Mouse (Mus musculus): Measurements from ENCODE around the gene Bpifb6. TPM values are rescaled to one million over a fixed set of nuclear protein-coding genes. Genes with fewer than 3 reads are reported as not detected.

The Bpifb6 gene
- polyA plus RNA-seq, 1 experiment from 2014 or later: not detected

Other genes with a start within 250 kb of the Bpifb6 start
- gene Dnmt3c, start 203.7 kb upstream of the Bpifb6 start, polyA plus RNA-seq (2016; fragmentation: Nextera tagmentation; extraction: Ambion mirVana): 0.07 TPM in 1 of 2 replicates, not detected in the other
- 312 and 323 TPM in 2 replicates for gene Mapre1, start 159.1 kb upstream of the Bpifb6 start, polyA plus RNA-seq (2016; fragmentation: Nextera tagmentation; extraction: Ambion mirVana)
- not detected in 2 replicates for gene Efcab8, start 120.5 kb upstream of the Bpifb6 start, polyA plus RNA-seq (2016; fragmentation: Nextera tagmentation; extraction: Ambion mirVana)
- not detected in 2 replicates for gene Sun5, start 29.3 kb upstream of the Bpifb6 start, polyA plus RNA-seq (2016; fragmentation: Nextera tagmentation; extraction: Ambion mirVana)
- gene Bpifb2, start 25.3 kb upstream of the Bpifb6 start, polyA plus RNA-seq (2016; fragmentation: Nextera tagmentation; extraction: Ambion mirVana): not detected in 2 replicates
- gene Bpifb3, start 17.8 kb downstream of the Bpifb6 start, polyA plus RNA-seq (2016; fragmentation: Nextera tagmentation; extraction: Ambion mirVana): not detected in 2 replicates
- gene Bpifb4, start 37.8 kb downstream of the Bpifb6 start, polyA plus RNA-seq (2016; fragmentation: Nextera tagmentation; extraction: Ambion mirVana): not detected in 2 replicates
- not detected in 2 replicates for gene Bpifa6, start 74.6 kb downstream of the Bpifb6 start, polyA plus RNA-seq (2016; fragmentation: Nextera tagmentation; extraction: Ambion mirVana)
- gene Bpifa2, start 107.9 kb downstream of the Bpifb6 start, polyA plus RNA-seq (2016; fragmentation: Nextera tagmentation; extraction: Ambion mirVana): not detected in 2 replicates
- gene Bpifa3, start 229.9 kb downstream of the Bpifb6 start, polyA plus RNA-seq (2016; fragmentation: Nextera tagmentation; extraction: Ambion mirVana): not detected in 2 replicates
- not detected in 2 replicates for gene Bpifa1, start 242.5 kb downstream of the Bpifb6 start, polyA plus RNA-seq (2016; fragmentation: Nextera tagmentation; extraction: Ambion mirVana)

Measured in forebrain, embryonic 10.5 days (tissue).